Mouse (Mus musculus): ENCODE results near the gene Gm5129. TPM values are rescaled to one million over a fixed set of nuclear protein-coding genes. Genes with fewer than 3 reads are reported as not detected.

The Gm5129 gene
- polyA plus RNA-seq (2017; shearing (Covaris generic)): under 1 TPM in 1 of 2 experiments, not detected in 1; 0.69 TPM

GRCm38 (mm10) chr5:29735557-29736061 is at the start of gene Gm5129, which contains the start of gene Dnajb6:
Gm5129 (minus strand) TSS chr5:29735936.
Dnajb6 (plus strand) TSS chr5:29735688.

Other genes with a start within 250 kb of the Gm5129 start
- 10 to 100 TPM; 51.0 to 61.7 TPM for gene Ube3c, start 166.7 kb downstream of the Gm5129 start, polyA plus RNA-seq (2017; shearing (Covaris generic))
- gene Dnajb6, start 248 bp downstream of the Gm5129 start, polyA plus RNA-seq (2017; shearing (Covaris generic)): 100 to 1,000 TPM; 173 to 234 TPM